Mouse (Mus musculus) thymus, adult 2 months (tissue): Measurements from ENCODE around the gene Tmem259. TPM values are rescaled to one million over a fixed set of nuclear protein-coding genes. Genes with fewer than 3 reads are reported as not detected.

Experiments
- DNase-seq: peaks from one replicate; pipeline ENCODE4 v3.0.0; 2021
- H3K27ac ChIP-seq: fragments of 200-500 bp; 2 replicates; pipeline ENCODE4 v1.5.1; 2012; ENCODE audit warnings: low read length, control low read depth; ENCODE audit not compliant: control insufficient read depth, insufficient read depth
- H3K27me3 ChIP-seq: fragments of 200-500 bp; 2 replicates; pipeline ENCODE4 v1.6.1; 2012; ENCODE audit warnings: mild to moderate bottlenecking, low read length, moderate library complexity, mixed read lengths; ENCODE audit not compliant: control insufficient read depth, insufficient read depth
- H3K36me3 ChIP-seq: fragments of 200-500 bp; 2 replicates; pipeline ENCODE4 v1.6.1; 2012; ENCODE audit warnings: mild to moderate bottlenecking, low read length, moderate library complexity; ENCODE audit not compliant: control insufficient read depth, insufficient read depth
- H3K4me1 ChIP-seq: fragments of 200-500 bp; replicated peaks from 2 replicates; pipeline ENCODE4 v1.6.1; 2012; ENCODE audit warnings: low read length; ENCODE audit not compliant: control insufficient read depth, insufficient read depth
- H3K4me3 ChIP-seq: fragments of 200-500 bp; 2 replicates; pipeline ENCODE4 v1.5.1; 2012; ENCODE audit warnings: mild to moderate bottlenecking, low read length, control low read depth, moderate library complexity; ENCODE audit not compliant: control insufficient read depth, insufficient read depth
- CTCF ChIP-seq: fragments of 200-500 bp; IDR thresholded peaks from 2 replicates; pipeline ENCODE4 v1.5.1; 2012; ENCODE audit warnings: mild to moderate bottlenecking, control low read depth, low read length, moderate library complexity, borderline replicate concordance; ENCODE audit not compliant: control insufficient read depth, poor library complexity, insufficient read depth; ENCODE audit errors: extremely low read depth
- POLR2A ChIP-seq: fragments of 200-500 bp; IDR thresholded peaks from 2 replicates; pipeline ENCODE4 v1.6.1; 2012; ENCODE audit warnings: mild to moderate bottlenecking, low read length, control low read depth, moderate library complexity; ENCODE audit not compliant: control insufficient read depth, poor library complexity, insufficient read depth; ENCODE audit errors: extremely low read depth
- WGBS: fragments of 180-500 bp; shearing (Covaris S2); methylation state at CpG from one replicate; pipeline ENCODE4 v1.1.7; 2018; 5-methylcytosine and 5-hydroxymethylcytosine counted together
- polyA plus RNA-seq: library from polyadenylated mRNA; depleted of rRNA; stranded (reverse); fragments of >200 nt; gene quantifications from 2 replicates; pipeline ENCODE4 v1.2.3, GENCODE M21; 2012; rRNA removed

The Tmem259 gene
- polyA plus RNA-seq: 540 and 566 TPM in 2 replicates

DNA sequence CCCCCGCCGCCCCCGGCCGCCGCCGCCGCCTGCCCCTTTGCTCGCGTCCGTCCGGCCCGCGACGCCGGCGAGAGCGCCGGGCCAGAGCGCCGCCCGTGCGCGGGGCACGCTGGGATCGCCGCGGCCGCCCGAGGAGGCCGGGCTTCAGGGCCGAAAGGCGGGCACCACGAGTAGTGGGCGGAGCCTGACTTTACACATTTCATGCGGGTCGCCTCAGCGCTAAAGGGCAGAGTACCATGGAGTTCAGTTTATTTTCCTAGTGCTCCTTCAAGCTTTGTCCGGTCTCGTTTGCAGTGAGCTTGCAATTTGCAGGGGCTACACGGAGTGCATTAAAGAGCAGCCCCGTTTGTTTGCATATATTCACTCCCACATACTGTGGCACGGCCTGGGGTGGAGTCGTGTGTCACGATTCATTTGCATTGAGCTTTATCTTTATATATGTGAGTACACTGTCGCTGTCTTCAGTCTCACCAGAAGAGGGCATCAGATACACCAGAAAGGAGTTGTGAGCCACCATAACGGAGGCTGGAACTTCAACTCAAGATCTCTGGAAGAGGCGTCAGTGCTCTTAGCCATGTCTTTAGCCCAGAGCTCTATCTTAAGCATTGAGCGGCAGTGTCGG, at the start of gene Tmem259:
TSS of gene Tmem259 (minus strand) at position 136 of the 622 bp plus-strand sequence.
- H3K36me3 ChIP-seq: no peaks in the 10 kb centered on the region
- H3K27ac ChIP-seq: peak within 1 kb of the TSS; percentile 87
- TF ChIP-seq CTCF: no peak; the same call in 1 of the 2 replicates
- peak; percentile 29 for TF ChIP-seq POLR2A
- H3K4me1 ChIP-seq: peaks cover 45% of the 10 kb centered on the region
- no peaks in the 10 kb centered on the region for H3K27me3 ChIP-seq
- peak within 1 kb of the TSS; percentile 72 for H3K4me3 ChIP-seq
- WGBS: under 1% methylated on average over 49 of the region's 49 CpGs
- DNase-seq: peak; percentile 88

DNA sequence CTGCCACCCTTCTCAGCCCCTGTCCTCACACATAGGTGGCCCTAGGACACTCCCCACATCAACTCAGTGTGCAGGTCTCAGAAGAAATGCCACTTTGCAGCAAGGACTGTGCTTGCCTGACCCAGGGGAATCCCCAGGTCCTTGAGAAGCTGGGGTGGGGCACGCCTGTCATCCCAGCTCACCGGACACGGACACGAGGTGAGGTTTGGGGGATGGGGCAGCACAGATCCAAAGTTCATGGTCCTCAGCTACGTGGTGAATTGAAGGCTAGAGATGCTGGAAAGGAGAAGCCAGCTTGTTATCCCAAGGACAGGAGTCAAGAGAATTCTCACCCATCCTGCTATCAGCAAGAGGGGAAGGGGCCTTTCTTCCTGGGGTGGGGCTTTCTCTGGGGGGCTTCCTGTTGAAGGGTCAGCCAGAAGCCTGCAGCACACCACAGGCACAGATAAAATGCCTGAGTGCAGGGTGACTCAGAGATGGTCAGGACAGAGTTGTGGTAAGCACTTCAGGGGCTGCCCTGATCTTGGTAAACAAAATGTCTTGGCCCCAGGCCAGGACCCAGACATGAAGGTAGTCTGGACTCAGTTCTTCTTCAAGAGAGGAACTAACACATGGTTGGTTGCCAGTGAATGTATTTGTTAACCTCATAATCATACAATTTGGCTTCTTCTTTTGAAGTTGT, 48.8 kb upstream of the Tmem259 start:
- no peak for DNase-seq
- WGBS: 49% methylated on average over 5 of the region's 5 CpGs
- Histone ChIP-seq H3K27ac (peak overlapping the region; percentile 64; the same call in 1 of the 2 replicates), H3K4me1 (peaks cover 17% of the 10 kb centered on the region), H3K36me3 (peaks cover 57% of the 10 kb centered on the region), H3K4me3 (no peak overlapping the region), H3K27me3 (no peaks in the 10 kb centered on the region)
- TF ChIP-seq CTCF (no peak), POLR2A (no peak)

DNA sequence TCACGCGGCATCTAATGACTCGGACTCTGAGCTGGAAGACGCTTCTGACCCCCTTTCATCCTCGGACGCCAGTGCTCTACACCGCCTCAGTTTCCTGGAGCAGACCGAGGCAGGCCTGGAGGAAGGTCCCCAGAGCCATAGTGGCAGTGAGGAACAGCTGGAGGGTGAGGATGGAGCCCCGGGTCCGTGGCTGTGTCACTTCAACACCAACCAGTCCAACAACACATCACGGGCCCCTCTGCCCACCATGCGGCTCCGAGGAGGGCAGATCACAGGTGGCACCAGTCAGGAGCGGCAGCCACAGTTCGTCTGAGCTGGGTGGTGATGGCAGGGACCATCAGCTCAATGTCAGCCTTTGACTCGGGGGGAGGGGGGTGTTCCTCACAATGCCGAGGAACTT, 46.6 kb upstream of the Tmem259 start:
- no peaks in the 10 kb centered on the region for H3K27me3 ChIP-seq
- 92% methylated on average over 17 of the region's 17 CpGs for whole genome bisulfite sequencing
- H3K4me1 ChIP-seq: peaks cover 18% of the 10 kb centered on the region
- TF ChIP-seq POLR2A: no peak
- TF ChIP-seq CTCF: no peak
- no peak for DNase-seq
- no peak overlapping the region for H3K4me3 ChIP-seq
- no peak overlapping the region for H3K27ac ChIP-seq
- H3K36me3 ChIP-seq: peaks cover 70% of the 10 kb centered on the region

DNA sequence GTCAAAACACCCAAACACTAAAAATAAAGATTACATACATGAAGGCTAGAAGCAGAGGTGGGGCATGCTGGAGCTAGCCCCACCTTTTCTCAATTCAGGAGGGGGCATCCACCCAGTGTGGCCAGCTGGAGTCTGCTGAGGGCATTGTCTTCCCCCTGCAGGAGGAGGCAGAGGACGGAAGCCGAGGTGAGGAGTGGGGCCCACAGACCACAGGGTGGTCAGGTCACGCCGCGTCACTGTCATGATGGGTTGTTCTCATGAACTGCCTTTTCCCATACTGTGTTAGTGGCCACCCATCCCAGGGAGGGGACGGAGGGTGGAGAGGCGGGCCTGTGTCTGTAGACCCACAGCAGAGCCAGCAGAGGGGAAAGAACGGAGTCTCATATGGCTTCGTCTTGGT, 46.1 kb upstream of the Tmem259 start:
- WGBS: 81% methylated on average over 8 of the region's 9 CpGs
- DNase-seq: no peak
- Histone ChIP-seq H3K4me3 (no peak overlapping the region), H3K27me3 (no peaks in the 10 kb centered on the region), H3K27ac (no peak overlapping the region), H3K4me1 (peaks cover 24% of the 10 kb centered on the region), H3K36me3 (peaks cover 72% of the 10 kb centered on the region)
- no peak for TF ChIP-seq POLR2A

DNA sequence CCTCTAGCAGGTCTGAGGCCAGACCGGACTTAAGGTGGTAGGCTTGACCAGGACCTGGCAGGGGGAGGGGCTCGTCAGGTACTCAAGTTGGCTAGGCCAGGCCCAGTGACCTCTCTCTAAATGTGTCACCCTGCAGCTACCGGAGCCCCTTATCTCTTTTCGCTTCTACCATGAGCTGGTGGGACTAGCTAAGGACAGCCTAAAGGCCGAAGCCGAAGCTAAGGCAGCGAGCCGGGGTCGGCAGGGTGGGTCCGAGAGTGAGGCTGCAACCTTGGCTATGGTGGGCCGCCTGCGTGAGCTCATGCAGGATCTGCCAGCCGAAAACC, 44.4 kb upstream of the Tmem259 start:
- no peak overlapping the region for H3K27ac ChIP-seq
- WGBS: over 99% methylated on average over 13 of the region's 13 CpGs
- H3K4me3 ChIP-seq: no peak overlapping the region
- H3K27me3 ChIP-seq: no peaks in the 10 kb centered on the region
- no peak for TF ChIP-seq CTCF
- TF ChIP-seq POLR2A: no peak
- peaks cover 35% of the 10 kb centered on the region for H3K4me1 ChIP-seq
- DNase-seq: no peak
- H3K36me3 ChIP-seq: peaks cover 80% of the 10 kb centered on the region

DNA sequence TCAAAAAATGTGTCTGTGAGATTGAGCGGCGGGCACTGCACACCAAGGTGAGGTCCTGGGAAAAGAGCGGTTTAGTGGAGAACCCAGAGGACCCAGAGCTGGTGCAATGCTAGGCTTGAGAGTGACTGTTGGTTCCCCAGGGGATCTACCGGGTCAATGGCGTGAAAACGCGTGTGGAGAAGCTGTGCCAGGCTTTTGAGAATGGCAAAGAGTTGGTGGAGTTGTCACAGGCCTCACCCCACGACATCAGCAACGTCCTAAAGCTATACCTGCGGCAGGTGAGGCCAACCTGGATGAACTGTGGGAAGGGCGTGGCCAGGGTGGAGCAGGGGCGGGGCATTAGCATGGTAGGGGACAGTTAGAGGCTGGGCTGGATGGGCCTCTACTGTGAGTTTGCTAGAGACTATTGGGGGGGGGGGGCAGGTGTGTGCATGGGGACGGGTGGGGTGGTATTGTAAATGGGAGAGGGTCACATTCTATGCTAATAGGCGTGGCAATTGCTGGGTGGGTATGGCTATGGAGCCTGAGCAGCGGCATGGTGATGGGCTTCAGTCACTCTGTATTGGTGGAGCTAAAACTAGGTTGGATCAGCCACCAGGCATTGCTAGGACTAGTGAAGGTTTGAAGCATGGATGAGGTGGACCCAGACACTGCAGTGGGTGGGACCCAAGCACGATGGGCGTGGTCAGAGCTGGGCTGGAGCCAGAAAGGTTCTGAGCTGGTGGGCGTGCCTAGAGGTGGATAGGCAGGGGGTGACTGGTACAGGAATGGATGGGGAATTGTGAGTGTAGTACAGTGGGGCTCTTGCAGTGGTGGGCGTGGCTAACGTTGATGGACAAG, 43.8 kb upstream of the Tmem259 start:
- Histone ChIP-seq H3K27me3 (no peaks in the 10 kb centered on the region), H3K4me3 (no peak overlapping the region), H3K4me1 (peaks cover 36% of the 10 kb centered on the region), H3K27ac (no peak overlapping the region), H3K36me3 (peaks cover 86% of the 10 kb centered on the region)
- 90% methylated on average over 20 of the region's 20 CpGs for WGBS
- no peak for DNase-seq
- TF ChIP-seq POLR2A (no peak), CTCF (no peak)
